Mouse (Mus musculus): ENCODE results near the gene Bckdha. TPM values are rescaled to one million over a fixed set of nuclear protein-coding genes. Genes with fewer than 3 reads are reported as not detected.

Gene Bckdha
- polyA plus RNA-seq, 1 experiment from 2014 or later: 48.1 TPM

DNA sequence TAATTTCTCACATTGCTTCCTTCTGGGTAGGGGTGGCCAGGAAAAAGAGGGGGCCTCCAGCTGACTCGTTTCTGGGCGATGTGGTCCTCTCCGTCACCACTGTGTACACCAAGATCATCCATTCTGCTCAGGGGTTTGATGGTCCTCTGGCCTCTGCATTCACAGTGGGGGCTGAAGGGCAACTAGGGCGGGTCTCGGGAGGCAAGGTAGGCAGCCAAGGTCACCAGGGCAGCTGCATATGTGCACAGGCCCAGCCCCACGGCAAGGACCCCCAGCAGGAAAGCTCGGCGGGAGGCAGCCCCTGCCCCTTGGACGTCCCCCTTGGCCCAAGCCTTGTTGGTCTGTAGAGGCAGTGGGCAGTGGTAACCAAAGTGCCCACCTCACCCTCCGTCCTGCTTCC lies 10.4 kb upstream of the Bckdha start:
- 86% methylated on average over 10 of the region's 10 CpGs for WGBS
- ATAC-seq (ENCODE audit: insufficient number of reproducible peaks, low FRiP score): no peak
- no peak overlapping the region for H3K4me3 ChIP-seq

GRCm38 (mm10) chr7:25666381-25666780 lies 7.6 kb upstream of the Bckdha start:
- Histone ChIP-seq H3K9ac (no peak overlapping the region), H3K27me3 (replicated peaks) (no peaks in the 10 kb centered on the region), H3K4me1 (replicated peaks) (no peaks in the 10 kb centered on the region), H3K27ac (ENCODE audit: poor library complexity, severe bottlenecking) (no peak overlapping the region), H3K36me3 (peaks cover 67% of the 10 kb centered on the region), H3K4me2 (no peak overlapping the region), H3K4me3 (no peak overlapping the region), H3K9me3 (replicated peaks) (no peaks in the 10 kb centered on the region)
- no peak for ATAC-seq (ENCODE audit: insufficient number of reproducible peaks, low FRiP score)
- WGBS: 93% methylated on average over 8 of the region's 8 CpGs

More for the DNA sequence above, 10.4 kb upstream of the Bckdha start:
- H3K9me3 ChIP-seq (replicated peaks): no peaks in the 10 kb centered on the region
- H3K4me2 ChIP-seq: no peak overlapping the region
- no peaks in the 10 kb centered on the region for H3K4me1 ChIP-seq (replicated peaks)
- H3K36me3 ChIP-seq: peaks cover 49% of the 10 kb centered on the region
- H3K9ac ChIP-seq: no peak overlapping the region
- H3K27me3 ChIP-seq (replicated peaks): peaks cover 13% of the 10 kb centered on the region
- no peak overlapping the region for H3K27ac ChIP-seq (ENCODE audit: poor library complexity, severe bottlenecking)

- peak overlapping the region; percentile 72 for H3K4me3 ChIP-seq
Observed at GRCm38 (mm10) chr7:25657785-25658184, 996 bp downstream of the Bckdha start.

GRCm38 (mm10) chr7:25655601-25656428 lies 3.0 kb downstream of the Bckdha start:
- WGBS: 68% methylated on average over 11 of the region's 11 CpGs
- Histone ChIP-seq H3K9me3 (replicated peaks) (no peaks in the 10 kb centered on the region), H3K36me3 (no peaks in the 10 kb centered on the region), H3K4me3 (no peak overlapping the region), H3K27me3 (replicated peaks) (no peaks in the 10 kb centered on the region), H3K9ac (no peak overlapping the region), H3K4me1 (replicated peaks) (peaks cover 23% of the 10 kb centered on the region), H3K27ac (ENCODE audit: poor library complexity, severe bottlenecking) (no peak overlapping the region), H3K4me2 (no peak overlapping the region)
- ATAC-seq (ENCODE audit: insufficient number of reproducible peaks, low FRiP score): no peak

More at GRCm38 (mm10) chr7:25657785-25658184, 996 bp downstream of the Bckdha start:
- Histone ChIP-seq H3K9me3 (replicated peaks) (no peaks in the 10 kb centered on the region), H3K4me2 (peak overlapping the region; percentile 82), H3K9ac (peak overlapping the region; percentile 80), H3K4me1 (replicated peaks) (peaks cover 23% of the 10 kb centered on the region), H3K27ac (ENCODE audit: poor library complexity, severe bottlenecking) (no peak overlapping the region), H3K36me3 (peaks cover 11% of the 10 kb centered on the region), H3K27me3 (replicated peaks) (no peaks in the 10 kb centered on the region)
- WGBS: 31% methylated on average over 10 of the region's 10 CpGs
- no peak for ATAC-seq (ENCODE audit: insufficient number of reproducible peaks, low FRiP score)

DNA sequence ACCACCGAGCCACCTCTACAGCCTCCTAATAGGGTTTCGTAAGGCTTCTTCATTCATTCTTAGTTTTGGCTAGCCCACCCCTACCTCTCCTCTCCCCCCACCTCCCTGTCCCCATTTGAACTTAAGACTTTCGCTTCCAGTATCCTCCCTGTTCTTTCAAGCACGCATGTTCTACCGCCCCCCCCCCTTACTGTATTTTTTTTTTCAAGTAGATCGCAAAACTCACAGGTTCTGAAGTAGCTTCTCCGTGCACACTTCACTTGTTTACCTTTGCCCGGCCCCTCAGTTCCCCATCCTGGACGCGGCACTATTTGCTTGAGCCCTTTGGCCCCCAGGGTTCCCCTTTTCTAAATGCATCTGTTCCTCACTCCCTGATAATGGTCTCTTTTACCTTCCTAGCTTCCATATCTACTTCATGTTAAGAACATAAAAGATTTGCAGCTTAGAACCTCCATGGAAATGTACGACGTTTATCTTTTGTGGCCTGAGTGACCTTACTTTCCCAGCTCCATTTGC lies 6.5 kb downstream of the Bckdha start:
- no peak for ATAC-seq (ENCODE audit: insufficient number of reproducible peaks, low FRiP score)
- Histone ChIP-seq H3K9ac (no peak overlapping the region), H3K36me3 (no peaks in the 10 kb centered on the region), H3K4me2 (no peak overlapping the region), H3K9me3 (replicated peaks) (no peaks in the 10 kb centered on the region), H3K27me3 (replicated peaks) (no peaks in the 10 kb centered on the region), H3K4me1 (replicated peaks) (peaks cover 7% of the 10 kb centered on the region; the same call in 1 of the 2 replicates), H3K27ac (ENCODE audit: poor library complexity, severe bottlenecking) (no peak overlapping the region), H3K4me3 (no peak overlapping the region)
- 89% methylated on average over 12 of the region's 12 CpGs for WGBS

DNA sequence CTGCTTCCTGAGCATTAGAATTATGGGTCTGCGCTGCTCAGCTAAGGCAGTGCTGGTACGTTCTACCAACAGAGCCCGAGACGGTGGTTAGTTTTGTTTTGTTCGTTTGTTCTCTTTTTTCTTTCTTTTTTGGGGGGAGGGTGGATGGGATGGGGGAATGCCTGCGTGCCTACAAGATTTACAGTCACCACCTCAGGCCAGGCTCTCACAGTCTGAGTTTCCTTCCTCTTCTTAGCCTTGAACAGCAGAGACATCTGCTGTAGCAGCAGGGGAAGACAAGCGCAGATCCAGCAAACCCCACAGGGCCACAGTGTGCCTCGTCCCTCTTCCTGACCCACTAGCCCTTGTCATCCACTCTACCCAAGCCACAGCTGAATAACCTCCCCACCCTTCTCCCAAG lies 7.5 kb downstream of the Bckdha start:
- Histone ChIP-seq H3K4me3 (no peak overlapping the region), H3K4me1 (replicated peaks) (no peaks in the 10 kb centered on the region), H3K4me2 (no peak overlapping the region), H3K27me3 (replicated peaks) (no peaks in the 10 kb centered on the region), H3K36me3 (no peaks in the 10 kb centered on the region), H3K9me3 (replicated peaks) (no peaks in the 10 kb centered on the region), H3K27ac (ENCODE audit: poor library complexity, severe bottlenecking) (no peak overlapping the region), H3K9ac (no peak overlapping the region)
- no peak for ATAC-seq (ENCODE audit: insufficient number of reproducible peaks, low FRiP score)
- WGBS: 84% methylated on average over 8 of the region's 8 CpGs

DNA sequence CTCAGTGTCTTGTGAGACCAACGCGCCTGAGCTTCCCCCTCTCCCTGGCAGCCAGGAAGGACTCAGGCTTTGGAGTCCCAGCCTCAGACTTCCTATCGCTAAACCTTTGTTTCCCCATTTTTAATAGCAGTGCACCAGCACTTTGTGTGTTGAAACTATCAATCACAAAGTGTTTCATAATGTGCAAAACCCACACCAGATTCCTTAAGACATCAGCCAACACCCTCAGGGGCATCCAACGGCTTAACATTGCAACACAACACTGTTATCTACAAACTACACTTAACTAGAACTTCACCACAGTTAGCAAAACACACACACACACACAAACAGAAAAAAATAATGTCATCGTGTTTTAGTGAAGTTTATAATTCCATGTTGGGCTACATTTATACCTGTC lies 8.9 kb downstream of the Bckdha start:
- Histone ChIP-seq H3K27ac (ENCODE audit: poor library complexity, severe bottlenecking) (no peak overlapping the region), H3K4me1 (replicated peaks) (no peaks in the 10 kb centered on the region), H3K9me3 (replicated peaks) (no peaks in the 10 kb centered on the region), H3K27me3 (replicated peaks) (no peaks in the 10 kb centered on the region), H3K4me3 (no peak overlapping the region), H3K4me2 (no peak overlapping the region), H3K9ac (no peak overlapping the region), H3K36me3 (no peaks in the 10 kb centered on the region)
- ATAC-seq (ENCODE audit: insufficient number of reproducible peaks, low FRiP score): no peak
- 67% methylated on average over 5 of the region's 5 CpGs for WGBS

DNA sequence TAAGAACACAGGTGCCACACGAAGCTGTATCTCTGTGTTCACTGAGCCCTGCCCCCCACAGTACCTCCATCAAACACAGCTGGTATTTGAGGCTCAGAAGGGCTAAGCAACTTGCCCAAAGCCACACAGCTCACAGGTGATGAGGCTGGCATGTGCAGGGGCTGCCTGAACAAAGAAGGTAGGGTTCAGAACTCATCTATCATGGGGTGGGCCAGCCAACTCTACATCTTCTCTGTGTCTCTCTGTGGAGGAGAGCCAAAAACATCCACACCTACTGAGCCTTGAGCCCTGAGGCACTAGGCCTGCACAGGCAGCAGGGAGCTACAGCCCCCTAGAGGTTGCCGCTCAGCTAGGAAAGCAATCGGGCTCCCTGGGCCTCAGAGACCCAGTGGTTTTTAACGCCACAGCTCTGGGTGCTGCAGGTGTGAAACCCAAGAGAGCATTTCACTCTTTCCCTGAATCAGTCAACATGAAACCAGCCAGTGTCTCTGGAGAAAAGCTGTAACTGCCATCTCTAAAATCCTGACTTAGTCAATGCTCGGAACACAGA lies 11.1 kb downstream of the Bckdha start:
- no peak overlapping the region for H3K9ac ChIP-seq
- 0 out of 2 replicates have a peak, but pooled peaks have one; percentile 18 for ATAC-seq (ENCODE audit: insufficient number of reproducible peaks, low FRiP score)
- no peak overlapping the region for H3K4me2 ChIP-seq
- H3K27me3 ChIP-seq (replicated peaks): no peaks in the 10 kb centered on the region
- 0 out of 2 replicates have a peak, but pooled peaks cover 6% of the 10 kb centered on the region for H3K4me1 ChIP-seq (replicated peaks)
- no peak overlapping the region for H3K4me3 ChIP-seq
- H3K27ac ChIP-seq (ENCODE audit: poor library complexity, severe bottlenecking): no peak overlapping the region
- H3K9me3 ChIP-seq (replicated peaks): no peaks in the 10 kb centered on the region
- 55% methylated on average over 5 of the region's 5 CpGs for WGBS
- H3K36me3 ChIP-seq: no peaks in the 10 kb centered on the region

DNA sequence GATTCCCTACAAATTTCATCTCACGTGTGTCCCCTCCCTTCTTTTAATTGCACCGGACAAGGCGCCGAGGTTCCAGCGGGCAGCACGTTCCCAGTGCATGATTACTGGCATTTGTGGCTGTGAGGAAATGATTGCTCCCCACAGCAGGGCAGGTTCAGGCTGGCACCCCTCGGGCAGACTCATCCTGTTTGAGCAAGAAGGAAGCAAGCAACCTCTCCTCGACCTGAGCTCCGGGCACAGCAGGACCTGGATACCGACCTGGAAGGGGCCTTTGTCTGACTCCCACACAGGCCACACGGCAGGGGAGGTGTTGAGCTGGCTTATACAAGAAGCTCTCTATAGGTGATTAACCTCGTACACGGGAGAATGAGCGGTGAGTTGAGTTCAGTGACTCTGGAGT lies 13.7 kb downstream of the Bckdha start:
- Histone ChIP-seq H3K27ac (ENCODE audit: poor library complexity, severe bottlenecking) (no peak overlapping the region), H3K27me3 (replicated peaks) (no peaks in the 10 kb centered on the region), H3K9me3 (replicated peaks) (no peaks in the 10 kb centered on the region), H3K9ac (no peak overlapping the region), H3K36me3 (peaks cover 7% of the 10 kb centered on the region), H3K4me1 (replicated peaks) (0 out of 2 replicates have a peak, but pooled peaks cover 6% of the 10 kb centered on the region), H3K4me2 (no peak overlapping the region), H3K4me3 (no peak overlapping the region)
- WGBS: 67% methylated on average over 14 of the region's 14 CpGs
- ATAC-seq (ENCODE audit: insufficient number of reproducible peaks, low FRiP score): no peak

GRCm38 (mm10) chr7:25644631-25645030 lies 14.2 kb downstream of the Bckdha start:
- Histone ChIP-seq H3K4me2 (no peak overlapping the region), H3K27me3 (replicated peaks) (no peaks in the 10 kb centered on the region), H3K9me3 (replicated peaks) (no peaks in the 10 kb centered on the region), H3K36me3 (peaks cover 7% of the 10 kb centered on the region), H3K4me1 (replicated peaks) (0 out of 2 replicates have a peak, but pooled peaks cover 6% of the 10 kb centered on the region), H3K9ac (no peak overlapping the region), H3K27ac (ENCODE audit: poor library complexity, severe bottlenecking) (no peak overlapping the region), H3K4me3 (no peak overlapping the region)
- 75% methylated on average over 4 of the region's 4 CpGs for WGBS
- no peak for ATAC-seq (ENCODE audit: insufficient number of reproducible peaks, low FRiP score)

GRCm38 (mm10) chr7:25644136-25644535 lies 14.6 kb downstream of the Bckdha start:
- Histone ChIP-seq H3K9me3 (replicated peaks) (no peaks in the 10 kb centered on the region), H3K4me3 (no peak overlapping the region), H3K4me2 (no peak overlapping the region), H3K4me1 (replicated peaks) (peaks cover 8% of the 10 kb centered on the region), H3K27ac (ENCODE audit: poor library complexity, severe bottlenecking) (no peak overlapping the region), H3K27me3 (replicated peaks) (no peaks in the 10 kb centered on the region), H3K36me3 (peaks cover 7% of the 10 kb centered on the region), H3K9ac (no peak overlapping the region)
- no peak for ATAC-seq (ENCODE audit: insufficient number of reproducible peaks, low FRiP score)
- WGBS: 65% methylated on average over 10 of the region's 10 CpGs
